Mouse (Mus musculus) heart, adult 2 months (tissue): ENCODE data around the gene Med13l.

Source experiments
- CTCF ChIP-seq: fragments of 200-600 bp; IDR thresholded peaks from 2 replicates; pipeline ENCODE4 v1.8.1; 2022; ENCODE audit warnings: antibody characterized with exemption, mild to moderate bottlenecking, moderate library complexity
- EP300 ChIP-seq: fragments of 200-500 bp; IDR thresholded peaks from 2 replicates; pipeline ENCODE4 v1.6.1; 2011; ENCODE audit warnings: low read depth, low read length, control low read depth; ENCODE audit not compliant: insufficient read depth
- POLR2A ChIP-seq: fragments of 200-500 bp; IDR thresholded peaks from 2 replicates; pipeline ENCODE4 v1.6.1; 2011; ENCODE audit warnings: mild to moderate bottlenecking, low read depth, low read length, control low read depth; ENCODE audit not compliant: insufficient read depth

- TF ChIP-seq CTCF (no peak), POLR2A (no peak), EP300 (no peak)
These were observed 155.0 kb downstream of the Med13l start for GRCm38 (mm10) chr5:118715518-118715917.
